Mouse (Mus musculus) hindbrain, embryonic 16.5 days (tissue): ENCODE data around the gene Uvrag. TPM values are rescaled to one million over a fixed set of nuclear protein-coding genes. Genes with fewer than 3 reads are reported as not detected.
A peak's percentile ranks its signal among the peaks of the same experiment; 100 is the strongest.

Experiments
- ATAC-seq: fragments of 200-750 bp; cut with Nextera tagmentation; 2 replicates; pipeline ENCODE4 v1.8.0; 2017; ENCODE audit warnings: moderate TSS enrichment, moderate library complexity
- H3K27ac ChIP-seq: fragments of 300-500 bp; sonication (generic); 2 replicates; pipeline ENCODE4 v1.5.1; 2014; ENCODE audit warnings: low read depth, mild to moderate bottlenecking, control low read depth, low read length, moderate library complexity
- H3K27me3 ChIP-seq: fragments of 300-500 bp; sonication (generic); replicated peaks from 2 replicates; pipeline ENCODE4 v1.6.1; 2014; ENCODE audit warnings: low read length; ENCODE audit not compliant: control insufficient read depth, insufficient read depth
- H3K36me3 ChIP-seq: fragments of 300-500 bp; sonication (generic); 2 replicates; pipeline ENCODE4 v1.6.1; 2014; ENCODE audit warnings: mild to moderate bottlenecking, low read length, moderate library complexity, mixed read lengths; ENCODE audit not compliant: control insufficient read depth, insufficient read depth
- H3K4me1 ChIP-seq: fragments of 300-500 bp; sonication (generic); 2 replicates; pipeline ENCODE4 v1.6.1; 2014; ENCODE audit warnings: low read depth, low read length; ENCODE audit not compliant: control insufficient read depth, insufficient read depth
- H3K4me2 ChIP-seq: fragments of 300-500 bp; sonication (generic); 2 replicates; pipeline ENCODE4 v1.6.1; 2014; ENCODE audit warnings: mild to moderate bottlenecking, low read length, control low read depth, moderate library complexity
- H3K4me3 ChIP-seq: fragments of 300-500 bp; sonication (generic); 2 replicates; pipeline ENCODE4 v1.5.1; 2014; ENCODE audit warnings: mild to moderate bottlenecking, low read length, control low read depth, moderate library complexity
- H3K9ac ChIP-seq: fragments of 300-500 bp; sonication (generic); 2 replicates; pipeline ENCODE4 v1.6.1; 2014; ENCODE audit warnings: low read depth, mild to moderate bottlenecking, control low read depth, low read length, moderate library complexity
- H3K9me3 ChIP-seq: fragments of 300-500 bp; sonication (generic); 2 replicates; pipeline ENCODE4 v1.6.1; 2014; ENCODE audit warnings: mild to moderate bottlenecking, low read length, moderate library complexity; ENCODE audit not compliant: control insufficient read depth
- WGBS: fragments of 180-500 bp; shearing (Covaris S2); extraction: QIAGEN DNeasy Blood & Tissue Kit; methylation state at CpG from one replicate; pipeline ENCODE4 v1.1.7; 2014; 5-methylcytosine and 5-hydroxymethylcytosine counted together
- polyA plus RNA-seq: library from polyadenylated mRNA; unstranded; fragments of >200 nt; fragmentation: Nextera tagmentation; extraction: Ambion mirVana; gene quantifications from 2 replicates; pipeline ENCODE4 v1.2.1, GENCODE M21; 2015

Uvrag gene
- polyA plus RNA-seq, 1 experiment from 2014 or later = 14.4 TPM

GRCm38 (mm10) chr7:98843649-98844048, 297.3 kb downstream of the Uvrag start:
- no peaks in the 10 kb centered on the region for H3K9me3 ChIP-seq
- no peak overlapping the region for H3K27ac ChIP-seq
- no peak for ATAC-seq
- H3K4me3 ChIP-seq = no peak overlapping the region
- H3K4me2 ChIP-seq = no peak overlapping the region
- 21% methylated on average over 6 of the region's 7 CpGs for WGBS
- H3K27me3 ChIP-seq = peaks cover 35% of the 10 kb centered on the region
- H3K36me3 ChIP-seq = no peaks in the 10 kb centered on the region
- no peak overlapping the region for H3K9ac ChIP-seq
- H3K4me1 ChIP-seq = peaks cover 7% of the 10 kb centered on the region

- Histone ChIP-seq H3K36me3 (no peaks in the 10 kb centered on the region), H3K27ac (no peak overlapping the region), H3K9me3 (no peaks in the 10 kb centered on the region), H3K4me2 (no peak overlapping the region), H3K27me3 (peaks cover 37% of the 10 kb centered on the region), H3K4me1 (peaks cover 10% of the 10 kb centered on the region), H3K9ac (no peak overlapping the region), H3K4me3 (no peak overlapping the region)
- no peak for ATAC-seq
- WGBS = 84% methylated on average over 3 of the region's 3 CpGs
These were observed 297.9 kb downstream of the Uvrag start for GRCm38 (mm10) chr7:98842997-98843396.

- Histone ChIP-seq H3K9ac (no peak overlapping the region), H3K4me3 (no peak overlapping the region), H3K4me1 (peaks cover 21% of the 10 kb centered on the region), H3K4me2 (no peak overlapping the region), H3K36me3 (no peaks in the 10 kb centered on the region), H3K27ac (no peak overlapping the region), H3K27me3 (peaks cover 41% of the 10 kb centered on the region), H3K9me3 (no peaks in the 10 kb centered on the region)
- no peak for ATAC-seq
- WGBS = 43% methylated on average over 3 of the region's 3 CpGs
These were observed 299.1 kb downstream of the Uvrag start for GRCm38 (mm10) chr7:98841802-98842201.

GRCm38 (mm10) chr7:98840771-98841170, 300.2 kb downstream of the Uvrag start:
- ATAC-seq = no peak
- Histone ChIP-seq H3K4me3 (no peak overlapping the region), H3K27me3 (peaks cover 48% of the 10 kb centered on the region), H3K9me3 (no peaks in the 10 kb centered on the region), H3K27ac (no peak overlapping the region), H3K4me2 (no peak overlapping the region), H3K4me1 (peaks cover 30% of the 10 kb centered on the region), H3K36me3 (no peaks in the 10 kb centered on the region), H3K9ac (no peak overlapping the region)
- WGBS = 46% methylated on average over 3 of the region's 3 CpGs

- 3% methylated on average over 12 of the region's 12 CpGs for WGBS
- Histone ChIP-seq H3K9ac (peak overlapping the region; percentile 70), H3K4me1 (peaks cover 44% of the 10 kb centered on the region), H3K27me3 (peaks cover 60% of the 10 kb centered on the region), H3K4me2 (peak overlapping the region; percentile 98), H3K36me3 (no peaks in the 10 kb centered on the region), H3K9me3 (no peaks in the 10 kb centered on the region), H3K27ac (no peak overlapping the region), H3K4me3 (peak overlapping the region; percentile 61)
- ATAC-seq = no peak
These were observed 301.6 kb downstream of the Uvrag start for GRCm38 (mm10) chr7:98839312-98839711.

- Histone ChIP-seq H3K27me3 (peaks cover 64% of the 10 kb centered on the region), H3K4me1 (peaks cover 44% of the 10 kb centered on the region), H3K27ac (no peak overlapping the region), H3K36me3 (no peaks in the 10 kb centered on the region), H3K4me2 (peak overlapping the region; percentile 98), H3K9ac (peak overlapping the region; percentile 70), H3K9me3 (no peaks in the 10 kb centered on the region), H3K4me3 (peak overlapping the region; percentile 61)
- under 1% methylated on average over 48 of the region's 48 CpGs for WGBS
- ATAC-seq = peak; percentile 43
These were observed 302.2 kb downstream of the Uvrag start for GRCm38 (mm10) chr7:98838729-98839141.

GRCm38 (mm10) chr7:98837901-98838300, 303.0 kb downstream of the Uvrag start:
- whole genome bisulfite sequencing = under 1% methylated on average over 17 of the region's 17 CpGs
- no peaks in the 10 kb centered on the region for H3K9me3 ChIP-seq
- peaks cover 71% of the 10 kb centered on the region for H3K27me3 ChIP-seq
- peak overlapping the region; percentile 61 for H3K4me3 ChIP-seq
- peaks cover 44% of the 10 kb centered on the region for H3K4me1 ChIP-seq
- peak overlapping the region; percentile 98 for H3K4me2 ChIP-seq
- H3K9ac ChIP-seq = peak overlapping the region; percentile 22; the same call in 1 of the 2 replicates
- ATAC-seq = peak; percentile 86
- no peak overlapping the region for H3K27ac ChIP-seq
- no peaks in the 10 kb centered on the region for H3K36me3 ChIP-seq

GRCm38 (mm10) chr7:98836646-98837045, 304.3 kb downstream of the Uvrag start:
- Histone ChIP-seq H3K9ac (no peak overlapping the region), H3K27ac (no peak overlapping the region), H3K4me3 (peak overlapping the region; percentile 50), H3K4me1 (peaks cover 44% of the 10 kb centered on the region), H3K4me2 (peak overlapping the region; percentile 98), H3K27me3 (peaks cover 75% of the 10 kb centered on the region), H3K9me3 (no peaks in the 10 kb centered on the region), H3K36me3 (no peaks in the 10 kb centered on the region)
- under 1% methylated on average over 23 of the region's 23 CpGs for WGBS
- no peak for ATAC-seq

- H3K4me2 ChIP-seq = peak overlapping the region; percentile 98
- H3K9me3 ChIP-seq = no peaks in the 10 kb centered on the region
- H3K9ac ChIP-seq = peak overlapping the region; percentile 61
- H3K27ac ChIP-seq = no peak overlapping the region
- no peaks in the 10 kb centered on the region for H3K36me3 ChIP-seq
- H3K4me1 ChIP-seq = peaks cover 44% of the 10 kb centered on the region
- peaks cover 77% of the 10 kb centered on the region for H3K27me3 ChIP-seq
- under 1% methylated on average over 45 of the region's 46 CpGs for WGBS
- H3K4me3 ChIP-seq = peak overlapping the region; percentile 50
- no peak for ATAC-seq
These were observed 305.2 kb downstream of the Uvrag start for GRCm38 (mm10) chr7:98835519-98836441.
